Mouse (Mus musculus) cerebellum, postnatal 14 days (tissue): ENCODE measurements around the gene Jak1.
A peak's percentile ranks its signal among the peaks of the same experiment; 100 is the strongest.

Experiments
- DNase-seq, 2 experiments: peaks; one replicate each; pipeline ENCODE4 v3.0.0; 2021; ENCODE audit warnings: mixed read lengths in 2 of 2

Gene Jak1

DNA sequence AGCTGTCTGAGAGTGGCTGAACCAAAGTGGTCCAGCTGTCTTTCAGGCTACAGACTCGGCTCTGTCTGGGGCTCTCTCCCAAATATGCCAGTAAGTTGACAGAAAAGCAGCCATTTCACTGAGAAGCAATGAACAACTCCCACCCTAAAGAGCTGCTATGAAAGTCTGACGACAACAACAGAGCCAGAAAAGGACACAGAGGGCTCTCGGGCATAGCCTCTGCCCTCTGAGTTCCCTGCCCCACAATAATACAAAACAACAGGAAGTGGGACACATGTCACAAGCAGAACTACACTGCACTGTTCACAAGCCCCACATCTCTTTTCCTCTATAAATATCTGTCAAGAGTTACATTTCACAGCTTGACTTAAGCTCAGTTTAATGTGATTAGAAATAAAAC is 79.9 kb downstream of the Jak1 start:
- no peak for DNase-seq

DNA sequence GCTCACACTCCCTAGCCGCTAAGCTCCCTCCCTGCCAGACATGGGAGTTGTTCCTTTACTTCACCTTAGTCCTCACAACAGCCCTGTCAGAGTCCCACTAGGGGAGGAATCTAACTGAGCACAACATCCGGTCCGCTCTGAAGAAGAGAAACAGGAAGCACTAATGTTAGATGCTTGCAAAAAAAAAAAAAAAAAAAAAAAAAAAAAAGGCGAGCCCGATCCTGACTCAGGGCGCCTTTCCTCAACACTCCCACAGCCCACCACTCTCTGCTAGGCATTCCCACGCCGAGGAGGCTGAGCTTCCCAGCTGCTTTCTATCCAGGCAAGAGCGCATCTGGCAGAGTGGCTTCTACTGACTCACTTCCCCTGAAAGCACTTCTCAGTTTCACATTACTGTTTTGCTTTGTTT is 82.5 kb downstream of the Jak1 start:
- no peak for DNase-seq

DNA sequence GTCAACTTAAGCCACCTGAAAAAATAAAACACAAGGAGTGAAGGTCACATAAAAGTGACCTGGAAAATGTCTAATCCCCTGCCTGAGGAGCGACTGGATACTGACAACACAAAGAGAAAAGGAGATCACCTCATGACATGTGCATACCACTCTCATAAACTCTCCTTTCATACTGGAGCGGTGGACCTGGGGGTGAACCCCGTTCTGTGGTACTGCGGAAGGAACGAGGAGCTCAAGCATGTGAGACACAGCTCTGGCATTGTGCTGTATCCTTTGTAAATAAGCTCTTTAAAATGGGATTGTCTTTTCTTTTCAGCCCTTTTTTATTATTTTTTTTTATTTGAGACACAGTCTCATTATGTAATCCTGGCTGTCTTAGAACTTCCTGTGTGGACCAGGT is 84.4 kb downstream of the Jak1 start:
- DNase-seq, result no peak

DNA sequence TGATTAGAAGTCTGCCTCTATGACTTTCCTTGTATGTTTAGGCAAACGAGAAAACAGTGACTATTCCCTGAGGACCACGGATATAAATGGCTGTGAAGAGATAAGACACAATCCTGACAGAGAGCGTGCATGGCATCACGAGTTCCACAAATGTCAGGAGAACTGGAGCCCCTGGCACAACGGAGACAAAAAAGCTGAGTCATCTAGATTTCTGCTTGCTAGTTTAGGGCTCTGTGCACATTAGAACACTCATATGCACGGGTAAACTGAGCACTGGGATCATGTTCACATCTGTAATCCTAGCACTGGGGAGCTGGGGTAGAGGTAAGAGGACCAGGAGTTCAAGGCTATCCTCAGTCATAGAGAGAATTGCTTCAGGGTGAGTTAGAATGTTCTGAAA is 85.2 kb downstream of the Jak1 start:
- DNase-seq, result no peak

DNA sequence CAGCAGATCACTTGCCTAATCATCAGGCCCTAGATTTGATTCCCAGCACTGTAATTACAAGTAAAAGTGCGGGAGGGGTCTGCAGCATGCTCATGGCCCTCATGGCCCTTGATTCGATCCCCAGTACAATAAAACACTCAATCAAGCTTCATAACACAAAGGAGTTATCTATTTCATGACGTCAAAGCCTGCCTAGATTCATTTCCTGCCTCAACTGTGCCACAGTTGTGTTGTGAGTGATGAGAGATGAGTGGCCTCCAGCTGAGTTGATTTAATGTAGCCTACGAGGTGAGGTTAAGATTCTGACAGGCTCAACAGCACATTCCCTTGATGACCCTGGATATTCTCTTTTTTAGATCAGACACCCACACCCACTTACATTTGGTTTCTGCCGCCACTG is 86.0 kb downstream of the Jak1 start:
- no peak for DNase-seq

DNA sequence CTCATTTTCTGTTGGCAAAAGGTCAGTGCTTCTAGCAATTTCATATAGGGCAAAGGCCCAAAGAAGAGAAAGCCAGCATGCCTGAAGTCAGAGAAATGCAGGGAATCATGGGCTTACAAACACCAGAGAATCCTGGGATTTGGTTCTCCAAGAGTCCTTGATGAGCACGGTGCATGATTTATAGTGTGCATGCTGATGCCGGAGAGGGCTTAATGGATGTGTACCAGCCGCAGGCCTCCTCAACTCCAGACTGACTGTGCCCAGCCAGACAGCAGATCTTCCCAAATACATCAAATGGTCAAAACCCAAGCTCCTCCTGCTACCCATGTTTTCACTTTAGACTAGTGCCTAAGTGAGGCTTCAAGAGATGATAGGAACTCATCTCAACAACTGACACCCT is 87.3 kb downstream of the Jak1 start:
- no peak for DNase-seq

DNA sequence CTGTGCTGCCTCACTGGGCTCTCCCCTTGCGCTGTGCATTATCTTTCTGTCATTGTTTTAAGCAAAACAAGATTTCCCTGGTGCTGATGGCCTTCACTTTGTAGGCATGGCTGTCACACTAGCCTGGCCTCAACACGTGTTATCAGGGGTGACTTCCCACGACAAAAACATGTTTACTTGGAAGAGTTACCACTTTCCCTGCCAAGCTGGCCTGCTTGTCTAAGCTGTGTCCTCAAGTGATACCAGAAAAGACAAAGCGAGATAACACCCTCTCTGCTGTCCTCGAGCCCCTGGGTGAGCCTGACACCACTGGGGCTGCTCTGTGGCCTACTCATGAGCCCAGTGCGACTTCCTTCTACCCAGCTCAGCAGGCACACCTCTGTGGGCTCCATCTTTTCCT is 89.0 kb downstream of the Jak1 start:
- DNase-seq, result no peak

DNA sequence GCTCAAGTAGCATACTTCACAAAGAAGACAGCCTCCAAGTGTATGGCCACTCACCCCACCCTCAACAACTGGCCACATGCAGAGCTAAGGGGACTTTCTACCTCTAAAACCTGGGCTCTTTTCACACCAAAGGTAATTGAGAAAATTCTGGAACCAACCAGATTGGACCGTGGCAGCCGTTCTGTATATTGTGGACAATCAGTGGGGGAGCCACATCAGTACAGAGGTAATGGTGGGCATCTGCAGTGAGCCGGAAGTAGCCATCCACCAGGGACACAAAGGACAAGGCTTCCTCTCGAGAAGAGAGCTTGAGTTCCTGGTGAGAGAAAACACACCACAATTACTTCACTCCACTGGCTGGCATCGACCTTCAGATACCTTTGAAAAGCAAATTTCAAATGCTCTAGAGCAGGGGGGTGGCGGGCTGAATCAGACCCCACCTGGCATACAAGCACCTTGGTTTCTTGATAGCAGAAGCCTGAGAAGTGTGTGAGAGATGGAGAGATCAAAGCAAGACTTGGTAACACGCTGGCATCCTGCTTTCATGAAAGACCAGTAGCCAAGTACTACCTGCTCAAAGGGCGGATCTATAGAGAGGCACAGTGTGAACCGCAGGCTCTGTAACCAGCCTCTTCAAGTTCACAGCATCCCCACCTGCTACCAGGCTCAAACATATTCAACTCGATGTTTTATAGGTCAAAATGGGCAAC is 90.0 kb downstream of the Jak1 start:
- DNase-seq, result no peak

DNA sequence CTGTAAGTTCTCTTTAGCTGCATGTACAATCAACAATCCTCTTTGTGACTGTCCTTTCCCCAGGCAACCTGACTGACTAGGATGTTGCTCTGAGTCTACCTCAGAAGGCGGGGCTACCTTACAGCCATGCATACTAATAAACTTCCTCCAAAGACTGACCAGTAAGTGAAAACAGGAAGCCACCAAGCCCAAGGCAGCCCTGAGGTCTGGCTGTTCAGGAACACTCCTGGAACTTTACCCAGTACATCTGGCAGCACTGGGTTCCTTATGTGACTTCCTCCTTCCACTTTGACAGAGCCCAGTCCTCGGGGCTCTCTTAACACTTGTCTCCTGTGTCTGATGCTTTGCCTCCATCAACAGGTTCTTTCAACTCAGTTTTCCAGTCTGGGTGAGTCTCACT is 92.3 kb downstream of the Jak1 start:
- no peak for DNase-seq

DNA sequence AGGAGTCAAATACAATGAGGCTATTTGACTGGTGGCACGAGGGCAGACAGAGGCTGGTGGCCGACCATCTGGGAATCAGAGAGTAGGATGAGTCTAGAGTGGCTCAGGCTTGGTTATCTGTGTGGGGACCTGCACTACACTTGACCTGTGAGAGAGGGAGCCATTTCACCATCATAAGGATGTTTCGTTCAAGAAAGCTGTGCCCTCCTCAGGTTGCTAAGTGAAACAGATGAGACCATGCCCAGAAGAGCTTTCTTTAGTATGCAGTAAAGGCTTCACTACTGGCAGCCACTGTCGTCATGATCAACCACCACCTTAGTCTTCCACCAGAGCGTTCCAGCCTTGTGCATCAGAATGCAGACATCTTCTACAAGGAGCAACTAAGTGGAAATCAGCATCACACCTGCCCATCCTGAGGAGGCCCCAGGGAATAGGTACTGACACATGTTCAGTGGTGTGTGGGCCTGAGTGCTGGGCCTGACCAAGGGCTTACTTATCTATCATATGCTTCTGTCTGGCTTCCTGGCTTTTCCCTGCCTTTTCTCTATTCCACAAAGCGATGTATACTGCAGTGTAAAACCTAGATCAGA is 96.8 kb downstream of the Jak1 start:
- peak; percentile 68 to 70 for DNase-seq

DNA sequence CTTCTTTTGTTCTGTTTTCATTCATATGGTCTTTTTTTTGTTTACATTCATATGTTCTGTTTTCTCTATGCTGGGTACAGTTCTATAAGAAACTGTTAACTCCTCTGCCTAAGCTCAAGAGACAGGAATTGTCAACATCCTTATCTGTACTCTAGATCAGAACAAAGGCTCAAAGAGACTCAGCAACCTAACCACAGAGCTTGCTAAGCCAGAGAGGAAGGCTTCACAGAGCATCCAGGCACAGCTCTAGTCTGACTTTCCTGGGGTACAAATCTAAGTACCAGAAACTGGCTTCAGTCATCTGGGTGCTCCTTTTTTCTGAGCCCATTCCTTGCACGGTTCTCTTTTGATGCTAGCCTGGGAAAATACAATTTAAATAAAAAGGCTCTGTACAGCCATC is 97.3 kb downstream of the Jak1 start:
- DNase-seq, result no peak

DNA sequence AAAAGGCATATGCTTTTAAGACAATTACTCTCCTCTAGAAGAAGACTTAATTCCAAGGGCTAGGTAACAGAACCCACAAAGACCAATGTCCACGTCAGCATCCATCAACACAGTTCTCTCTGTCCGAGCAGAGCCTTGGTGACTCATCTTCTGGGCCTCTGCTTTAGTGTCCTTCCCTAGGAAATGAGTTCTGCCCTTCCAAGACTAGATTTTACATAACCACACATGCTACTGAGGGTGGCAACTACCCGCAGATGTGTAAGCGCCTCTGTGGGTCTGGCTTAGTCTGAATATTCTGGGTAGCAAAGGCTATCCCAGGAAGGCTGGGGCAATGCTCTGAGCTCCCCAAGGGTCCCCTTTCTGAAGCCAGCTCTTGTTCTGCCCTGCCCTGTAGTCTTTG is 99.3 kb downstream of the Jak1 start:
- no peak for DNase-seq

DNA sequence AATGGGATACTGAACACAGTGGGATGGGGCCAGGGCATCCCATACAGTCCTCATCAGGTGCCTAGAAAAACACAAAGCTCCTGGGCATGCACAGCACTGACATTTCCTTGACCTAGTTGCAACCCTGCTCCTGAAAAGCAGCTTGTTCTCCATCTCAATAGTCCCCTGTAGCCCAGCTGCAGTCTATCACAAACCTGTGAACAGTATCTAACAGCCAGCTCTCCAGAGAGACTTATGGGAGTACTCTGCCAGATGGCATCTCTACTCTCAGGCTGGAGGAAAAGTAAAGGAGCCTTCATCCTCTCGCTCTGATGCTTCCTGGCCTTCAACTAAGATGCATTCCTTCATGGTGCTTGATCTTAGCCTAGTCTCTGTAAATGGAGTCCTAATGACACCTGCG is 100.4 kb downstream of the Jak1 start:
- no peak for DNase-seq

DNA sequence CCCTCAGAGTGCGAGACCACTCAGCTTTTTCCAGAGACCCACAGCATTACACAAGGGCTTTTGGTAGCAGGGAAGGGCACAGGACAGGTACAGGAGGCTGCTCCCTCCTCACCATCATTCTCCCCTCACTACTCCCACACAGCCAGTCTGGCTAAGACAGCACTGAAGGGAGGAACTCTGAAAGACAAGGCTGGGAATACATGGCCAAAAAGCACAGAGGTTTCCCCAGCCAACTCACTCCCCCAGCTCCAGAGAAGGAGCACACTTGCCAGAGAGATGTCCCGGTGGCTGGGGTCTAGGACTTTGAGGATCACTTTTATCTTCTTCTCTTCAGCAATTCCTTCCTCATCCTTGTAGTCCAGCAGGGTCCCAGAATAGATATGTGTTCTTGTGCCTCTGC is 100.9 kb downstream of the Jak1 start:
- DNase-seq, result no peak

DNA sequence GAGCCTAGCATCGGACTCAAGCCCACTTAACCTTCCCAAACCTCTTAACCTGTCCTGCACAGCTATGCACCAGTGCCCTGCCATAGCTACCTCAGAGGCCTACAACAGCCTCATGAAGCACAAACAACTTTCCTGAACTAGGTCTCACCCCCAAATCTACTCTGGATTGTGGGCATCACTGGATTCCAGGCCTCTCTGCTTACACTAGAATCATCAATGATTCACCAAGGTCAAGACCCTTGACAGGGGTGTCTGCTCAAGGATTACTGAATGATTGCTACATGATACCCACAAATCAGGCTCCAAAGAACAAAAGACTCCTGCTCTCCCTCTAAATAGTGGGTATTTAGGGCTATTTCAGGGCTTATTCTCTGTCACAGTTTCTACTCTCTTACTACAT is 104.3 kb downstream of the Jak1 start:
- no peak for DNase-seq

DNA sequence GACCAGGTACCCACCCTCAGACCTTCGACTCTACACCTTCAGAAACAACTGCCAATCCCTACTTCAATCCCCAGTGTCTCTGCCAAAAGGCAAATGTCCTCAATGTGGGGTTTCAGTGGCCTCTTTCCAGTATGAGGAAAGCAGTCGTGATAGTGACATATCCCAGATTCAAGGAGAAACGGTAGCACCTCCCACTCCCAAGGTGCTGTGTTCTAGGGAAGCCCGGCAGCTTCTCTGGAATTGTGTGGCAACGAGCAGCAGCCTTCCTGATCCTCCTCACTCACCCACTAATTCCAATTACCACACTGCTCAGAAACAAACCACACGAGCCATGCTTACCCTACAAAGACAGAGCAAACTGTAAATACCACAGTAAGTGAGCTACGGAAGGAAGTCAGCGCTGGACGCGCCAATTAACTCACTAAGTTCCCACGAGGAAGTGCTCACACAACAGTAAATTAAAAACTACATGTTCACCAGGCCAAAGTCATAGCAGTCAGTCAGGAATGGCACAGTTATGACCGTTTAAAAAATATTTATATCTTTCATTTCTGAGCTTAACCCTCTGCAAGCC is 105.8 kb downstream of the Jak1 start:
- no peak for DNase-seq

DNA sequence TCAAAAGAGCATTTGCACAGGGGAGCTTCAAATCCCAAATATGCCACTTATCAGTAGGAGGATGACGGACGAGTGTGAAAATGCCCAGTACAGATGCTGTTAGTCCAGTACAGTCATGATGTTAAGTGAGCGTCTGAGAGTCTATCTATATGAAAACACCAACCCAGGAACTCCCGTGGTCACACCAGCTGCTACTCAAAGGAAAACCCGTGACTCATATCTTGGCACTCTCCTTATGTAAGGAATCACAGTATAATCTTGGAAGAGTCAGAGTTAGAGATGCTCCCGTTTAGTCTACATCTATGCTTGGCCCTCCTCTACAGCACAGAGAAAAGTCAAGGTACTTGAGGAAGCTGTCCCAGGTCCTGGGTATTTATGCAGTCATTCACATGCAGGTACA is 106.8 kb downstream of the Jak1 start:
- peak in 1 of 2 experiments; percentile 24 for DNase-seq

DNA sequence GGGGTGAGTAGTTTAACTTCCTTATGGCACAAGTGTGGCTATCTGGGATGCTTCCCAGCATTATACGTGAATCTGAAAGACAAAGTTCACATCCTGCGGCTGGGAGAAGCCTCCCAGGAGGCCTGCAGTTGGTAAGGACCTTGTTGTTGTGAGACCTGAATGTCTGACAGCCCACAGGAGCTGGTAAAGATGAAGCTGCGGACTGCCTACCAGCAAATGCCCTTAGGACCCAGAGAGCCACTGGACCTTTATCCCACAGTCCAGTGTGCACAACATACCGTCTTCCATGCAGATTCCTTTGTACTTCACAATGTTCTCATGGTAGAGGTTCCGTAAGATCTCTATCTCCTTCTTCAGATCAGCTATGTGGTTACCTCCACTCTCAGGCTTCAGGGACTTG is 107.6 kb downstream of the Jak1 start:
- no peak for DNase-seq

DNA sequence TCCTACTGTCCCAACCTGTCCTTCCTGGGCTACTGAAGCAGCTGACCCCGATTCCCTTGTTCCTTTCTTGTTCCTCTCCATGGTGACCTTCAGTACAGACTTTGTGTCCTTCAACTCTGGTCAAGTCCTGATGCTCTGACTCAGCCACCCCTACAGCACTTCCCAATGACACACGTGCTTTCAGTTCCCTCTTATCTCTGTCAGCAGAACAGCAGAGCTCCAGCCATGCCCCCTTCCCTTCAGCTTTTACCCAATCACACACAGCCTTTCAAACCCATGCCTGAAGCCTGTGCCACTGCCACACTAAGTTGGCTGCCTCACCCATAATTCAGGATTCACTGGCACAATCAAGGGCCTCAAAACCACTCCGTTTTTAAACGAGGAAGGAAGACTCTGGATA is 109.5 kb downstream of the Jak1 start:
- no peak for DNase-seq

DNA sequence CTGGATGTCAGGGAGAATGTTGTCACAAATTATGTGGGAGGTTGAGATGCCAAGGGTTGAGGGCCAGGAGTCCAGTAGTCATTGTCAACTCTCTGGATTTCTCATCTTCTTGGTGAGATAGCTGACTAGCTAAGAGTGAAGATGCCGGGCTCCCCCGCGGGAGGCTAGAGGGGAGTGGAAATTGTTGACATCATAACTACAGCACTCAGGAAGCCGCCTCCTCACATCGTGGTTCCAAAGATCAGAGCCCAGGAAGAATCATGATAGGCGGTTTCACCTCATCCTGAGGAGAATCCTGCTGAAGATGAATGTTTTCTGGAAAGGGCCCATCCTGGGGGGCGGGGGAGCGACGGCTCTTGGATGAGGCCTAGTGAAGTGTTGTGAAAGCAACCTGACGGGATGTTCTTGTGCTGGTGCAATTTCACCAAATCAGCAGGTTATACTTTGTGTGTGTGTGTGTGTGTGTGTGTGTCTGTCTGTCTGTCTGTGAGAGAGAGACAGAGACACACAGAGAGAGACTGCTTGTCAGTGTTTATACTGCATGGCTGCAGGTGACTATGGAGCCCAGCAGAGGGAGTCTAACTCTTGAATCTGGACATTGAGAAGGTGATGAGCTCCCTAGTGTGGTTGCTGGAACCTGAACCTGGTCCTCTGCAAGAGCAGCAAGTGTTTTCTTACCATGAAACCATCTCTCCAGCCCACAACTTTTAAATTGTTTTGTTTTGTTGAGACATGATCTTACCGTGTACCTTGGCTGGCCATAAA is 118.0 kb downstream of the Jak1 start:
- DNase-seq, result peak in 1 of 2 experiments; percentile 16

DNA sequence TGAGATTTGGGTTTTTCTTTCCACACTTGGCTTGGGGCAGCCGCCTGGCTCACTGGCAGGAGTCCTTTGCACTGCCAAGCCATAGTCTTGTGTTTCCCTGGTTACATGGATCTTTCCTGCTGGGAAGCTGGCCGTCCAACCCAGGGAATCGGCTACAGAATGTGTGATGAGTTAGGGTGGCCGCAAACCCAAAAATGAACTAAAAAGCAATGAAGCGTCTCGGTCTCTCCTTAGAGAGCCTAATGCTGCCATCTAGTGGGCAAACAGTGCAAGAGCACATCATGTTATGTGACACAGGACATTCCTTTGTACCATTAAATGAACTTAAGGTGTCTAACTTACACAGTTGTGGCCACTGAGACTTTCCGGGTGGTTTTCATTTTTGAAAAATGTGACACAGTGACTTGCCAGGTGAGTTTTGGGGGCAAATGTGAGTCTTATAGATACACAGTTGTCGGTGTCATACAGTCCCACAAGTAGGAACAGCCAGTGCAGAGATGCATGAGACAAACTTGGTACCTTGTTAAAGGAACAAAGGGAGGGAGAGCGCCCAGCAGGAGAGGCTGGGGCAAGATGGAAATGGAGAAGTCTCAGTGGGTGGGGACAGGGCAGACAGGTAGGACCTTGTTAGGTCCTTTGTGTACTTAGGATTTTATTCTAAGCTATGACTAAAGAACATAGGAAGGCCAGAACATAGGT is 118.9 kb downstream of the Jak1 start:
- DNase-seq, result peak; percentile 92 to 94

DNA sequence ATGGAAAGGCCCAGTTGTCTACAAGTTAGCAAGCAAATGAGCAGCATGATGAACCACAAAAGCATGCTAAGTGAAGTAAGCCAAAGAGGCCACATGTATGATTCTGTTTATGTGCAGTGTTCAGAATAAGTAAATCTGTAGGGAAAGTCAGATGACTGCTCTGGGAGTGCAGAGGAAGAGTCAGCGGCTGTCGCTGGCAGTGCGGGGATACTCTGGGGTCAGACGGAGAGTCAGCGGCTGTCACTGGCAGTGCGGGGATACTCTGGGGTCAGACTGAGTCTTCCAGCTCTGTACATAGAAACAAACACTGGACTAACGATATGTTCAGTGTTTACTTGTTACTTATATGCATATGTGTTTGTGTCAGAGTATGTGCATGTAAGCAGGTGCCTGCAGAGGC is 120.3 kb downstream of the Jak1 start:
- no peak for DNase-seq

DNA sequence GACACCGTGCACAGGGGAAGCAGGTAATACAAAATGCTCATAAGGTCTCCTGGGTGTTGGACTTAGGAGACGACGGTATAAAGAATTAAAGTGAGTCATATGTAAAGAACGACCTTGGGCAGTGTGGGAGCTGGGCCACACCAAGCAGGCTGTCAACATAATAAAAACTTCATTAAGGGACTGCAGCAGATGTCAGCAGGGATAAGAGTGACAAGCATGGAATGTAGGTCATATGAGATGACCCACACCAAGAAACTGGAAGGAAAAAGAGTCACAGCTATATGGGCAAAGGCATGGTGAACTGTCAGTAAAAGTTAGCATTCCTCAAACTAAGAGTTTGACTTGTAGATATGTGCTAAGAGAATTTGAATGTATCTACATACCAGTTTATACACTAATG is 120.7 kb downstream of the Jak1 start:
- no peak for DNase-seq
